Mouse (Mus musculus) left cerebral cortex, postnatal 14 days (tissue): ENCODE measurements at regions not wholly inside any gene's neighbourhood (a gene's known extent, or its start where the extent isn't known, plus 50 kb on each side); places are given as distances from the start of the nearest gene placed in this dataset.

Source experiments
- DNase-seq, 2 experiments: peaks; one replicate each; pipeline ENCODE4 v3.0.0; 2021 to 2022; ENCODE audit warnings: low spot score in 2 of 2, mixed read lengths in 1 of 2
- intact Hi-C: fragments of 180-260 bp; cut with DNase I; formaldehyde crosslinking; loops from one replicate; pipeline ENCODE4 v1.15.1; 2025

DNA sequence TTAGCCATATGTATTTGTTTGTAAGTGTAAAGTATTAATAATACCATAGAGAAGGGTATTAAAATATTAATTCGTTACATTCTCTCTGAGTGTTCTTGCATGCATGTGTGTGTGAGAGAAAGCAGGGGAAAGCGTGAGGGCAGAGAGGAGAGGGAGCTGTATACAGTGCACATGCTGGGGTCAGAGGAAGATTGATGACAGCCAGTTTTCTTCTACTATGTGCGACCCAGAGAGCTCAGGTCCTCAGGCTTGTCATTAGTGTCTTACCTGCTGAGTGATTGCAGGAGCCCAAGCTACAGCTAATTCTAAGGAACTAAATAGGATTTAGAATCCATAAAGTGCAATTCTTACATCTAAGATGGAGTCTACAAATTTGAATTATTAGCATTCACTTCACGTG, 1038.1 kb upstream of the Ndn start:
- no peak for DNase-seq
- intact Hi-C loops = no loop called here

DNA sequence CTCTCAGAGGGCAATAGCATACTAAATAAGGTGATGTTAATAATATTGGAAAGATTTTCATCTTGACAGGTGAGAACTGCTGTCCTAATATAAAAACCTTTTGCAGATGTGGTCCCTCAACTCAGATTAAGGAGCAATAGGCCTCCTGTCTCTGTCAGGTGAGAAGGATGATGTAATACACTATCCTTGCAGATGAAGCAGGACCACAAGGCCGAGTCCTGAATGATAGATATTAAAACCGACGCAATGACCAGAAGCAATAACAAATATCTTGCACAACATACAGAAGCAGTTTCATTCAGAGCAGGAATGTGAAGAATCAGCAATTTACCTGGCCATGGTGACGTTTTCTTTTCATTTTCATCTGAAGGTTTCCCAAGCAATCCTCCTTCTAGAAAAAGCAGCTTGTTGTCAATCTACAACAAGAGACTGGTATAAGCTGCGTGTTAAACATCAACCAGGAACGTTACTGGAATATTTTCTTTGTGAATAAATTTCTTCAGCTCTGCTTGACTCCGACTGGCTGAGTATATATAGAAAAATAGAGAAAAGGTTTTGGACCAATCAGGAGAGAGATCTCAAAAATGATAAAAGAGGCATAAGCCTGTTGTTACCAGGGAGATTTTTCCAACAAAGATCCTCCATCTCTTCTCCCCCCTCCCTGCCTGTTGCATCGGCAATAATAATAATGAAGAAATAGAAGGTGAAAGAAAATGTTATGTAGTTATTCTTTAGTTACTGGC, 1035.0 kb upstream of the Ndn start:
- intact Hi-C loops = no loop called here
- peak; percentile 11 to 52 for DNase-seq
